Mouse (Mus musculus) spleen, adult 18-20 months (tissue): Measurements from ENCODE around the gene Pkdcc.
A peak's percentile ranks its signal among the peaks of the same experiment; 100 is the strongest.

Experiments used
- DNase-seq, 2 experiments: peaks; one replicate each; pipeline ENCODE4 v3.0.0; 2022; ENCODE audit warnings: mixed read lengths in 2 of 2

Pkdcc gene

GRCm38 (mm10) chr17:83247176-83247575, 32.1 kb downstream of the Pkdcc start:
- DNase-seq = no peak

DNA sequence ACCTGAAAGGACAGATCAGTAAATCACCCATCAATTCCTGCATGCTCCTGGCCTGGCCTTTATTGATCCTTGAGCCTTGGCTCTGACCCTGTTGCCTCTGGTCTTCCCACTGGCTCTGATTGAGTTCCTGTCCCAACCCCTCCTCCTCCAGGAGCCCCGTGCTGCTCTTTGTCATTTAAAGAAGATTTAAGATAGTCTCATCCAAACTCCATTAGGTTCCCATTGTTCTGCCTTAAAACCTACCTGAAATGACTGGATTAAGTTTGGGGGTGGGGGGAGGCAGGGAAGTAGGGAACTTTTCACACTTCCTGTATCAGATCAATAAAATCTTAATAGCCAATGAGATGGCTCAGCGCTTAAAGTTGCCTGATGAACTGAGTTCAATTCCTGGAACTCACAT, 33.4 kb downstream of the Pkdcc start:
- no peak for DNase-seq

GRCm38 (mm10) chr17:83250903-83251526, 35.9 kb downstream of the Pkdcc start:
- DNase-seq = no peak

GRCm38 (mm10) chr17:83253051-83253649, 38.1 kb downstream of the Pkdcc start:
- DNase-seq = no peak

DNA sequence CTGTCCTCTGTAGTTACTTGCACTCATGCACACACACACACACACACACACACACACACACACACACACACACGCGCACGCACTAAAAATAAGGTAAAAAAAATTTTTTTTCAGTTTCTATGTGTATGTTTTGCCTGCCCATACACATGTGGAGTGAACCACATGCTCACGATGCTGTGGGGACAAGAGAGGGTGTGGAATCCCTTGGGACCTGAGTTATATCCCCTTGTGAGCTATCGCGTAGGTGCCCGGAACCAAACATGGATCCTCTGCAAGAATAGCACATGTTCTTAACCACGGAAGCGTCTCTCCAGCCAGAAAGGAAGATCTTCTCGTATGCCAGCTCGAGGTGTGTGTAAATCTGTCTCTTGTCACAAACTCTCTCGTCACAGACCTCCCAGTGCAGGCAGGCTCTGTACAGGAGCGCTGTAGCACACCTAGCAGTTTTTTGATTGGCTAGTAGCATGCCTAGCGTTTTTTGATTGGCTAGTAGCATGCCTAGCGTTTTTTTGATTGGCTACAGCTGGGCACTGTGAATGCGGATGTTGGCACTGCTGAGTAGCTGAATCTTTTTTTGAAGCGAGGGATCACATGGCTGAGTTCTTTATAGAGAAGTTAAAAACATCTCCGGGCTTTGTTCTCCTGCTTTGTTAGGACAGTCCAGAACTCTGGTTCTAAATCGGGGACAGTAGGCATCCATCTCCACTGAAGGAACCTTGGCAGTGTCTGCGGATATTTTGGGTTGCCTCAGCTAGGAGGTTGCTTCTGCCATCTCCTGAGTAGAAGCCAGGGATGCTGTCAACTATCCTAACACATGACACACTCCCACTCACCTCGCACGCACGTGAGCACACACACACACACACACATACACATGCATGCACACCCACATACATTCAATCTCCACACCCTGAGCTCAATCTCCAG, 52.4 kb downstream of the Pkdcc start:
- DNase-seq = peak; percentile 63 to 66

DNA sequence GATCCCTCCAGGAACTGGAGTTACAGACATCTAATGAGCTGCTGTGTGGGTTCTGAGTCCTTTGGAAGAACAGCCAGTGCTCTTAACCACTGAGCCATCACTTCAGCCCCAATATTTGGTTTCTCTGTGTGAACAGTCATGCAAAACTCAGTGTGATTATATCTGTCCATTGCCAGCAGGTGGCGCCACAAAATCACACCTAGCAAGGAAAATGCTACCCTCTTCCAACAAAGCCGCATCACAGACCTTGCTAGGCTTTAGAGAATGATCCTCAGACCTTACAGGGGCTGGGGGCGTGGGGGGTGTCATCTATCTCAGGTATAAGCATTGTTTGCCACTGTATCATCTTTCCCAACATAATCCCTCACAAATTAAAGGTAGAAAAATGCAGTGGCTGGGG, 56.4 kb downstream of the Pkdcc start:
- DNase-seq = peak; percentile 74 to 87

DNA sequence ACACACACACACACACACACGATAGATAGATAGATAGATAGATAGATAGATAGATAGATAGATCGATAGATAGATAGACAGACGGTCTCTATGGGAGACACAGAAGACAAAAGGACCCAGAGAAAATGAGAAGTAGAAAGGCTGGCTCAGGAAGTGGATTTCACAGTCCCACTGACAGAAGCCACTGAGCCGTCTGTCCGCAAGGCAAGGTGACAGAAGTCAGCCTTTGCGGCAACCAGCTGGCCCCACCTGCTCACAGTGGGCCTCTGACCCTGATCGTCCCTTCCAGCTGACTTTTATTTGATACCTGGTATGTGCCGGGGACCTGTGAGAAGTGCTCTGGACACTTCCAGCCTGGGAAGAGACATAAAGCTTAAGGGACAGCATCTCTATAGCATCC, 57.5 kb downstream of the Pkdcc start:
- DNase-seq = peak in 1 of 2 experiments; percentile 27

- no peak for DNase-seq
These were observed 58.5 kb downstream of the Pkdcc start for GRCm38 (mm10) chr17:83273636-83274035.

- peak in 1 of 2 experiments; percentile 18 for DNase-seq
These were observed 59.0 kb downstream of the Pkdcc start for GRCm38 (mm10) chr17:83274101-83274500.
